Mouse (Mus musculus): ENCODE measurements around the gene Atpif1. TPM values are rescaled to one million over a fixed set of nuclear protein-coding genes. Genes with fewer than 3 reads are reported as not detected.

Gene Atpif1
- total RNA-seq (2012; rRNA removed) (263 and 292 TPM in 2 replicates), total RNA-seq (2014; rRNA removed) (342 and 353 TPM in 2 replicates), polyA plus RNA-seq (2012; ENCODE audit: insufficient read length, low read depth) (397 TPM in 2 replicates)

DNA sequence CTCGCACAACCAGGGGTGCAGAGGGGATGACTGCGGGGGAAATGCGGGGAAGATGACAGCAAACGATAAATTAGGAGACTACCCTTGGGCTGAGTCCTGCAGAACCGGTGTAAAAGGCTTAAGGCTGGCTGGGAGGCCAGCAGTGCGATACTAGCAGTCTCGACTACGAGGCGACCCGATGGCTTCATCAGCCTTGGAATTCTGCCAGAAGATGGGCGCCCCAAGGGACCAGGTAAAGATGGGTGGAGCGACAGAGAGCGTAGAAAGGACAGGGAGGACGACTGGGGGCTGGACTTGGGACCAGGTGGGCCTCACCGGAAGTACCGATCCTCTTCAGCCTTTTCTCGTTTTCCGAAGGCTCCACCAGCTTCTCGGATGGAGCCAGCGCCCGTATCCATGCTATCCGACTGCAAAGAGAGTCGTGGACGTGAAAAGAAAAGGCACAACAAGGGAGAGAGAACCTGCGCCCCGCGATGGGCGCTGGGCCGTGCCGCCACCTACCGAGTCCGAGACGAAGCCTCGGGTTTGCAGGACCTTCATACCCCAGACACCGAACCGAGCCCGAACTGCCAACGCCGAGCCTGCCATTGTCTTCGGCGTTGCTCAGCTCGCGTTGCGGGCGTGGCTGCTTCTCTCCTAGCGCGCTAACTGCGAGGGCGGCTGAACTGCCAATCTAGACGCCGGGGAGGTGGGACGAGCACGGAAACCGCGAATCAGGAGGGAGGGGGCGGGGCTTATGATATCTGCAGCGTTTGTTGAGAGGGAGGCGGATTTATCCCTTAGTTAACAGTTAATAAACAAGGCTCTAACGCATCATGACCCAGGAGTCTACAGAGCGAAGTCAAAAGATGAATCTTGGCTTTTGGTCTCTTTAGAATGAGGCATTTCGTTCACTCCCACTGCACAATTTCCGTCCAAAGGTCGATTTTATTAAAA is at the start of gene Atpif1:
Atpif1 (minus strand) TSS at position 679 of the 936 bp plus-strand sequence.
- Histone ChIP-seq H3K4me1 (ENCODE audit: control insufficient read depth in 1 of 2, insufficient read depth in 2 of 2) (peaks cover 6 to 41% of the 10 kb centered on the region in 2 experiments), H3K9me3 (replicated peaks; ENCODE audit: low read length) (no peaks in the 10 kb centered on the region), H3K36me3 (replicated peaks in 1 of 2; ENCODE audit: control insufficient read depth in 1 of 2, insufficient read depth in 1 of 2, low read length in 1 of 2) (peaks cover 2 to 34% of the 10 kb centered on the region in 2 experiments), H3K4me2 (ENCODE audit: insufficient read depth, low read depth, poor library complexity, severe bottlenecking) (peak within 1 kb of the TSS; percentile 99), H3K9ac (ENCODE audit: insufficient read depth, low read depth) (peak within 1 kb of the TSS; percentile 96), H3K27me3 (replicated peaks) (no peaks in the 10 kb centered on the region), H3K27ac (ENCODE audit: insufficient read depth, low read depth) (peak within 1 kb of the TSS; percentile 86), H3K79me2 (replicated peaks; ENCODE audit: control insufficient read depth, extremely low read depth, insufficient read depth, poor library complexity, severe bottlenecking) (peaks cover 33% of the 10 kb centered on the region), H3K4me3 (replicated peaks in 1 of 3; ENCODE audit: low read depth in 2 of 3, low read length in 2 of 3, poor library complexity in 1 of 3) (peak within 1 kb of the TSS; percentile 78 to 92 (median 89))
- in situ Hi-C loops (cut with MboI; ENCODE audit: low pct_ligation_motif_present, low pct_unique_long_range_greater_than_20kb, low sequenced_read_pairs) (no loop called here), dilution Hi-C loops (cut with MboI; ENCODE audit: extremely low pct_ligation_motif_present, extremely low pct_unique_long_range_greater_than_20kb, low sequenced_read_pairs) (no loop called here)
- TF ChIP-seq USF1 (IDR thresholded peaks at IDR 0.05; ENCODE audit: low read depth, low read length) (no peak), NRF1 (IDR thresholded peaks at IDR 0.05; ENCODE audit: low read depth, low read length) (no peak), NELFE (IDR thresholded peaks at IDR 0.05; ENCODE audit: low read depth, low read length) (no peak; the same call in 1 of the 2 replicates), E2F4 (IDR thresholded peaks at IDR 0.05; ENCODE audit: insufficient replicate concordance, low read depth, low read length) (no peak), CHD1 (IDR thresholded peaks at IDR 0.05; ENCODE audit: low read depth, low read length) (no peak), ETS1 (conservative IDR thresholded peaks at IDR 0.05; ENCODE audit: low read depth, low read length) (no peak), MAZ (IDR thresholded peaks at IDR 0.05; ENCODE audit: low read depth, low read length) (no peak), RCOR1 (conservative IDR thresholded peaks at IDR 0.05; ENCODE audit: low read depth, low read length) (no peak), SIN3A (IDR thresholded peaks at IDR 0.05; ENCODE audit: low read length) (no peak; the same call in 1 of the 2 replicates), BHLHE40 (IDR thresholded peaks at IDR 0.05; ENCODE audit: low read depth, low read length) (no peak), KAT2A (IDR thresholded peaks at IDR 0.05; ENCODE audit: insufficient replicate concordance, low read length) (no peak), CHD2 (IDR thresholded peaks at IDR 0.05; ENCODE audit: low read length) (peak; percentile 32; the same call in 1 of the 2 replicates), ZC3H11A (IDR thresholded peaks at IDR 0.05; ENCODE audit: low read depth, low read length) (no peak), USF2 (conservative IDR thresholded peaks at IDR 0.05; ENCODE audit: low read depth, low read length) (no peak), CTCF (conservative IDR thresholded peaks at IDR 0.05 in 1 of 2, IDR thresholded peaks at IDR 0.05 in 1 of 2; ENCODE audit: low read depth in 2 of 2, low read length in 2 of 2) (no peak), TBP (conservative IDR thresholded peaks at IDR 0.05; ENCODE audit: low read depth, low read length) (peak; percentile 44; the same call in 1 of the 2 replicates), ZMIZ1 (IDR thresholded peaks at IDR 0.05; ENCODE audit: low read depth, low read length) (peak; percentile 4; the same call in 1 of the 2 replicates), POLR2AphosphoS2 (IDR thresholded peaks at IDR 0.05; ENCODE audit: low read depth, low read length) (0 out of 2 replicates have a peak, but pooled peaks have one; percentile 33), EP300 (IDR thresholded peaks at IDR 0.05; ENCODE audit: low read length) (no peak), MXI1 (IDR thresholded peaks at IDR 0.05; ENCODE audit: low read depth, low read length) (peak; percentile 2; the same call in 1 of the 2 replicates), IRF4 (IDR thresholded peaks at IDR 0.05; ENCODE audit: low read depth, low read length) (0 out of 2 replicates have a peak, but pooled peaks have one; percentile 4), TCF12 (IDR thresholded peaks at IDR 0.05; ENCODE audit: low read depth, low read length) (peak; percentile 24; the same call in 1 of the 2 replicates)
- DNase-seq (ENCODE audit: extremely low read depth) = peak; percentile 96

Measured in CH12.LX (cell line).